Mouse (Mus musculus) G1E (cell line): Measurements from ENCODE around the gene Dcaf17. TPM values are rescaled to one million over a fixed set of nuclear protein-coding genes. Genes with fewer than 3 reads are reported as not detected.

ENCODE experiments used
- ATAC-seq: 2 replicates; pipeline ENCODE4 v1.8.0; 2016; ENCODE audit warnings: mild to moderate bottlenecking; ENCODE audit not compliant: insufficient number of reproducible peaks, poor library complexity, low FRiP score, severe bottlenecking; ENCODE audit errors: extremely low read depth
- DNase-seq: peaks from one replicate; pipeline ENCODE4 v3.0.0; 2012; ENCODE audit warnings: low spot score
- H3K27me3 ChIP-seq: 2 replicates; pipeline ENCODE4 v1.6.1; 2012; ENCODE audit warnings: mild to moderate bottlenecking, low read length, inconsistent platforms; ENCODE audit not compliant: insufficient read depth
- H3K36me3 ChIP-seq: replicated peaks from 2 replicates; pipeline ENCODE3; 2012; ENCODE audit warnings: mild to moderate bottlenecking, inconsistent platforms
- H3K4me1 ChIP-seq: 2 replicates; pipeline ENCODE4 v1.6.1; 2012; ENCODE audit warnings: low read depth, low read length, inconsistent platforms, mixed read lengths; ENCODE audit not compliant: insufficient read depth
- H3K4me3 ChIP-seq: 2 replicates; pipeline ENCODE4 v1.5.1; 2012; ENCODE audit warnings: low read depth, mild to moderate bottlenecking, inconsistent platforms, low read length, moderate library complexity, mixed read lengths
- H3K9me3 ChIP-seq: replicated peaks from 2 replicates; pipeline ENCODE4 v1.6.1; 2012; ENCODE audit warnings: inconsistent platforms
- CTCF ChIP-seq: IDR thresholded peaks from 2 replicates; pipeline ENCODE4 v1.5.1; 2012; ENCODE audit warnings: low read depth, low read length, inconsistent platforms, mixed read lengths
- GATA1 ChIP-seq: IDR thresholded peaks from 2 replicates; pipeline ENCODE4 v1.6.1; 2012; ENCODE audit warnings: borderline replicate concordance, low read length, inconsistent platforms, mixed read lengths
- GATA2 ChIP-seq: IDR thresholded peaks from 2 replicates; pipeline ENCODE4 v1.6.1; 2012; ENCODE audit warnings: low read depth, low read length, inconsistent platforms, borderline replicate concordance
- POLR2AphosphoS5 ChIP-seq: IDR thresholded peaks from 2 replicates; pipeline ENCODE4 v1.6.1; 2012; ENCODE audit warnings: low read depth, low read length, inconsistent platforms; ENCODE audit not compliant: insufficient replicate concordance
- TAL1 ChIP-seq: conservative IDR thresholded peaks from 2 replicates; pipeline ENCODE4 v1.6.1; 2012; ENCODE audit warnings: low read depth, low read length, inconsistent platforms, mixed read lengths
- polyA plus RNA-seq: library from polyadenylated mRNA; stranded (reverse); fragments of >175 nt; gene quantifications from 2 replicates; pipeline ENCODE4 v1.2.3, GENCODE M21; 2012
- total RNA-seq, 2 experiments: library from RNA; stranded (forward) in 1 of 2; stranded (reverse) in 1 of 2; fragments of 200-1000 nt in 1 of 2; fragments of >200 nt in 1 of 2; fragmentation: Nextera tagmentation in 1 of 2; gene quantifications; 2 replicates each; pipeline ENCODE4 v1.2.3; 2014 to 2017

The Dcaf17 gene
- total and polyA plus RNA-seq, 3 experiments: 6.0 to 25.8 (median 25.7) TPM

DNA sequence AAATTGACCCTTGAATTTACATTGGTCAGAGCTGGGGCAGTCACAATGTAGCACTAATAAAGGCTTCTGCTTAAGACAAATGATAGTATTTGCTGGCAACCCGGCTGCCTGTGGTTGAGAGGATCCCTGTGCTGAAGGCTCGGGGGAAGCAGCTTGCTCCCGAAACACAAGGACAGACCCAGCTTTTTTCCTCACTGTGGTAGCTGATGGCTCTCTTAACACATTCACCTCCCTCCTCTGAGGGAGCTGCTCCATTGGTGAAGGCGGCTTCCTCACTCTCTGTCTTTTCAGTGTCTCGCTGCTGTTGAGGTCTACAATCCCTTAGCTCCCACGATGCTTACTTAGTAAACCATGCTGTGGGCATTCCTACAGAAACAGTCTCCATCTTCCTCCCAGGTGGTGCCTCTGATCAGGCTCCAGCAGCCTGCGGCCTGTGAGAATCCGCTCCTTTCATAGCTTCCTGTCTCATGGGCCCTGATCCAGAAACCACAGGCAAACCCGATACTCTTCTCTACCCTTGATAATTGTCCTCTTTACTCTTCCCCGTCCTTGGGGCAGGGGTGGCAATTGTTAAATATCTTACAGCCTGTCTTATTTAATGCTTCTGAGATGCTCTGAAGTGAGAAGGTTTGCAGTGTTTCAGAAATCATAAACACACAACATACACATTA lies 47.6 kb downstream of the Dcaf17 start:
- no peak overlapping the region for H3K4me3 ChIP-seq
- peaks cover 21% of the 10 kb centered on the region for H3K36me3 ChIP-seq
- peaks cover 4% of the 10 kb centered on the region for H3K27me3 ChIP-seq
- H3K9me3 ChIP-seq: no peaks in the 10 kb centered on the region
- ATAC-seq (no peak), DNase-seq (no peak)
- no peaks in the 10 kb centered on the region for H3K4me1 ChIP-seq
- TF ChIP-seq TAL1 (no peak), GATA1 (no peak), POLR2AphosphoS5 (no peak), GATA2 (no peak), CTCF (no peak)

DNA sequence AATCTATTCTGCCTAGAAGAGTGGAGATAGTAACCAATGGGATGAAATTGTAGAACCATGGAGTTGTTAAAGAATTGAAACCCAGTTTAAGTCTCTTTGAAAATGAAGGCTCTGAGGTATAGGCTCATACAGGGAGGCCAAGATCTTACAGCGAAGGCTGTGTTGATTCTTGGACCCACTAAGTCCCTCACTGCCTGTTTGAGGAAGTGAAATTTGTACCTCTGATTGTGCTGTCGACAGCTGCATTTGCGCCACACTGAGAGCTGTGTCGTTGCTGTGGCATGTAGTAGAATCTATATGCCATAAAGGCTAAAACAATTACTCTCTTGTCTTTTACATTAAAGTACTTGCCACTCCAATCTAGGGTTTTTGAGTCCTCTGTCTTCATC lies 48.2 kb downstream of the Dcaf17 start:
- Histone ChIP-seq H3K4me1 (no peaks in the 10 kb centered on the region), H3K9me3 (no peaks in the 10 kb centered on the region), H3K36me3 (peaks cover 20% of the 10 kb centered on the region), H3K4me3 (no peak overlapping the region), H3K27me3 (peaks cover 4% of the 10 kb centered on the region)
- DNase-seq (no peak), ATAC-seq (no peak)
- TF ChIP-seq GATA1 (no peak), TAL1 (no peak), GATA2 (no peak), CTCF (no peak), POLR2AphosphoS5 (no peak)

DNA sequence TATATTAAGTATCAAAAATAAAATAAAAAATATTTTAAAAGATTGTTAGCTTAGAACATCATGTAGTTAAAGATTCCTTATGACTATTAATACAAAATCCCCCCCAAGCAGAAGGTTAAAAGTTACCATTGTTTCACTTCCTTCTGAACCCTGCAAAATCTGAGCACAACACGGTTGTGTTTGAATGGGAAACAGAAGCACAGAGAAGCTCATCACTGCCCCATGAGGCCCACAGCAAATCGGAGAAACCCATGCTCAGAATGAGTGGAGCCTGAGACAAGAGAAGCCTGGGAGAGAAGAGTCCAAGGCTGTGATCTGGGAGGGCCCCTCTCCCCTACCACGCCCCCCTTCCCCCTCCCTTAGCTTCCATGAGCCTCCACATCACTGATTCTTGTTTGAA lies 49.6 kb downstream of the Dcaf17 start:
- Histone ChIP-seq H3K4me1 (no peaks in the 10 kb centered on the region), H3K36me3 (peaks cover 10% of the 10 kb centered on the region), H3K9me3 (no peaks in the 10 kb centered on the region), H3K27me3 (peaks cover 4% of the 10 kb centered on the region), H3K4me3 (no peak overlapping the region)
- ATAC-seq (no peak), DNase-seq (no peak)
- TF ChIP-seq TAL1: no peak
- TF ChIP-seq GATA2: no peak
- no peak for TF ChIP-seq GATA1
- no peak for TF ChIP-seq CTCF
- no peak for TF ChIP-seq POLR2AphosphoS5

DNA sequence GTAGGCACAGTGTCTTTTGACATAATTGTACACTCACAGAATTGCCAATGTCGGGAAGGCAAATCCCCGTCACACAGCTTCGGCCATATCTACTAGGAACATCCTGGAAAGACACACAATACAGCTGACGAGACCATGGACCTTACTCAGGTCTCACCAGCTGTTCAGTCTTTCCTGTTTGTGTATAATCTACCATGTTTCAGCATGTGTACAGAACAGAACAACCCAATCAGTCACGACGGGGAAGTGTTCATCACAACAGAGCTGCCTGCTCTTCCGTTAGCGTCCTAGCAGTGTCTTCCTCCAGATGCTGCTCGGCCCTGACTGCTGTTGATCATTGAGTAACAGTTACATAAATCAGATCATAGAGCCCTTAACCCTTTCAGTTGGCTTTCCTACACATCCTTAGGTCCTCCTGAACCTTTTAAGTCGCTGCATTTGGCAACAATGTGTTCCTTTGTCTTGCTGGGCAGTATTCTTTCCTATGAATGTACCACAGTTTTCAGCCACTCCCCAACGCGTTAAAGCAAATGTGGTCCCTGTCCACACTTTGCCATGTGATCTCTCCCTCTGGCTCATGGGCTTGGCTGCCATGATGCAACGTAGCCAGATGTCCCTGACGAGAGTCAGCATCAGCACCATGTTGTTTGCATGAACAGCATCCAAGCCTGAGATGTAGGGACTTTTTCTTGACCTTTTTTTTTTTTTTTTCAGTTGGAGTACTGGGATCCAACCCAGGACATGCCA lies 50.5 kb downstream of the Dcaf17 start:
- Histone ChIP-seq H3K36me3 (peaks cover 4% of the 10 kb centered on the region), H3K4me1 (no peaks in the 10 kb centered on the region), H3K4me3 (no peak overlapping the region), H3K27me3 (peaks cover 4% of the 10 kb centered on the region), H3K9me3 (no peaks in the 10 kb centered on the region)
- no peak for ATAC-seq
- no peak for DNase-seq
- TF ChIP-seq POLR2AphosphoS5: no peak
- no peak for TF ChIP-seq TAL1
- no peak for TF ChIP-seq GATA2
- TF ChIP-seq CTCF: no peak
- no peak for TF ChIP-seq GATA1

DNA sequence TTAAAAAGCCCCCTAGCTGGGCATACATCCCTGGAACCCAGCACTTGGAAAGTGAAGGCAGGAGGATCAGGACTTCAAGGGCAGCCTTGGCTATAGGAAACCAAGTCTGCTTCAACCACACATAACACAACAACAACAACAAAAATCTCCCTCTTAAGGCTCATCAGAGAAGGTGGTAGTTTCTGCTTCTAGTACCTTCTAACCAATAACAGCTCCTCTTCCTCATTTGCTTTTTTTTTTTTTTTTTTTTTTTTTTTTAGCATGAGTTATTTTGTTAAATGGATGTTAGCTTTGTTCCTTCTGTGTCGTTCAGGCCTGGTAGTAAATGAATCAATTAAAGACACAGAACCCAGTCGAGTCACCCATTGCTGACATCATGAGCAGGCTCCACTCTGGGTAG lies 52.1 kb downstream of the Dcaf17 start:
- Histone ChIP-seq H3K36me3 (no peaks in the 10 kb centered on the region), H3K4me1 (no peaks in the 10 kb centered on the region), H3K27me3 (peaks cover 4% of the 10 kb centered on the region), H3K9me3 (no peaks in the 10 kb centered on the region), H3K4me3 (no peak overlapping the region)
- no peak for DNase-seq
- ATAC-seq: no peak
- TF ChIP-seq GATA2 (no peak), POLR2AphosphoS5 (no peak), TAL1 (no peak), GATA1 (no peak), CTCF (no peak)

DNA sequence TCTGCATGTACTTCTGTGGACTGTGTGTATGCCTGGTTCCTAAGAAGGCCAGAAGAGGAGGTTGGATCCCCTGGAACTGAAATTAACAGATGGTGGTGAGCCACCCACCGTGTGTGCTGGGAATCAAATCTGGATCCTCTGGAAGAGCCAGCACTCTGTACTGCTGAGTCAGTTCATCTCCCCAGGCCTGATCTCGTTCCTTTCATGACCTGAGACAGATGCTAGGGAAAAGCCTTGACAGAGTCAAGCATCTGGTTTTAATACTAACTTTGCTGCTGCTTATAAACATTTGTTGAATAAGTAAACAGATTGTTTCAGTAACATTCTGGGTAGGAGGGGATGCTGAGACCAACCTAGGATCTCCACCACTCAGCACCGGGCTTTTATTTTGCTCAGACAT lies 53.4 kb downstream of the Dcaf17 start:
- ATAC-seq (no peak), DNase-seq (no peak)
- H3K4me1 ChIP-seq: no peaks in the 10 kb centered on the region
- no peaks in the 10 kb centered on the region for H3K36me3 ChIP-seq
- TF ChIP-seq TAL1 (no peak), GATA1 (no peak), POLR2AphosphoS5 (no peak), CTCF (no peak), GATA2 (no peak)
- H3K27me3 ChIP-seq: peaks cover 4% of the 10 kb centered on the region
- no peaks in the 10 kb centered on the region for H3K9me3 ChIP-seq
- no peak overlapping the region for H3K4me3 ChIP-seq
